Mouse (Mus musculus) stomach, embryonic 14.5 days (tissue): ENCODE measurements around the gene Vps13d. TPM values are rescaled to one million over a fixed set of nuclear protein-coding genes. Genes with fewer than 3 reads are reported as not detected.

ENCODE experiments used
- ATAC-seq: fragments of 200-750 bp; cut with Nextera tagmentation; 2 replicates; pipeline ENCODE4 v1.8.0; 2017; ENCODE audit warnings: low read depth, moderate TSS enrichment; ENCODE audit not compliant: insufficient number of reproducible peaks, insufficient read depth, low FRiP score
- H3K27ac ChIP-seq: fragments of 300-500 bp; sonication (generic); 2 replicates; pipeline ENCODE4 v1.5.1; 2014; ENCODE audit warnings: mild to moderate bottlenecking, low read length, moderate library complexity, mixed read lengths
- H3K27me3 ChIP-seq: fragments of 300-500 bp; sonication (generic); 2 replicates; pipeline ENCODE4 v1.6.1; 2014; ENCODE audit warnings: low read length, control low read depth, mixed read lengths; ENCODE audit not compliant: control insufficient read depth, insufficient read depth
- H3K36me3 ChIP-seq: fragments of 300-500 bp; sonication (generic); 2 replicates; pipeline ENCODE4 v1.6.1; 2014; ENCODE audit warnings: mild to moderate bottlenecking, control low read depth, low read length, moderate library complexity, mixed read lengths; ENCODE audit not compliant: control insufficient read depth, insufficient read depth
- H3K4me1 ChIP-seq: fragments of 300-500 bp; sonication (generic); 2 replicates; pipeline ENCODE4 v1.6.1; 2014; ENCODE audit warnings: low read length, control low read depth, mixed read lengths; ENCODE audit not compliant: control insufficient read depth, insufficient read depth
- H3K4me2 ChIP-seq: fragments of 300-500 bp; sonication (generic); replicated peaks from 2 replicates; pipeline ENCODE4 v1.6.1; 2014; ENCODE audit warnings: low read depth, low read length, control low read depth
- H3K4me3 ChIP-seq: fragments of 300-500 bp; sonication (generic); 2 replicates; pipeline ENCODE4 v1.5.1; 2014; ENCODE audit warnings: low read depth, low read length, control low read depth
- H3K9ac ChIP-seq: fragments of 300-500 bp; sonication (generic); replicated peaks from 2 replicates; pipeline ENCODE4 v1.6.1; 2014; ENCODE audit warnings: low read depth, mild to moderate bottlenecking, control low read depth, low read length, moderate library complexity, mixed read lengths
- H3K9me3 ChIP-seq: fragments of 300-500 bp; sonication (generic); 2 replicates; pipeline ENCODE4 v1.6.1; 2016; ENCODE audit warnings: low read depth, low read length, control low read depth; ENCODE audit not compliant: control insufficient read depth
- WGBS: fragments of 180-500 bp; shearing (Covaris S2); extraction: QIAGEN DNeasy Blood & Tissue Kit; methylation state at CpG from one replicate; pipeline ENCODE4 v1.1.7; 2014; 5-methylcytosine and 5-hydroxymethylcytosine counted together
- polyA plus RNA-seq: library from polyadenylated mRNA; unstranded; fragments of >200 nt; fragmentation: Nextera tagmentation; extraction: Ambion mirVana; gene quantifications from 2 replicates; pipeline ENCODE4 v1.2.1, GENCODE M21; 2014

Gene Vps13d
- polyA plus RNA-seq, 1 experiment from 2014 or later: 15.0 TPM

DNA sequence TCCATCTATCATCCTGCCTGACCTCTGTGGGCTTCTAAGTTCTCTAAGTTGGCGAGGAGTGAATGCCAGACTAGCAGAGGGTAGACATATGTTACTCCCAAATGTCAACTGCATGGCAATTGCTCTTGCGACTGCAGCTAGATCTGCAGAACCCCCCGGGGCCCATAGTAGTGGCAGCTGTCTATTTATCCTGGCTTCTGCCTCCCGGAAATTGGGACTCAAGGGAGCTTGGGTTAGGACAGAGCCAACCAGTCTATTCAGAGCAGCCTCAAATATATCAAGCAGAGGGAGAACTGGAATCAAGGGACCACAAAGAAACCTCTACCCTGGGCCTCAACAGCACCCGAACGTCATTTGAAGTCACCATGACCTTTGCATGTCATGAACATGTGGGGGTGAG lies 22.2 kb upstream of the Vps13d start:
- Histone ChIP-seq H3K4me1 (0 out of 2 replicates have a peak, but pooled peaks cover 3% of the 10 kb centered on the region), H3K4me2 (no peak overlapping the region), H3K4me3 (no peak overlapping the region), H3K27ac (no peak overlapping the region), H3K9ac (no peak overlapping the region), H3K9me3 (no peaks in the 10 kb centered on the region), H3K36me3 (no peaks in the 10 kb centered on the region), H3K27me3 (no peaks in the 10 kb centered on the region)
- ATAC-seq: no peak
- 86% methylated on average over 6 of the region's 6 CpGs for WGBS

DNA sequence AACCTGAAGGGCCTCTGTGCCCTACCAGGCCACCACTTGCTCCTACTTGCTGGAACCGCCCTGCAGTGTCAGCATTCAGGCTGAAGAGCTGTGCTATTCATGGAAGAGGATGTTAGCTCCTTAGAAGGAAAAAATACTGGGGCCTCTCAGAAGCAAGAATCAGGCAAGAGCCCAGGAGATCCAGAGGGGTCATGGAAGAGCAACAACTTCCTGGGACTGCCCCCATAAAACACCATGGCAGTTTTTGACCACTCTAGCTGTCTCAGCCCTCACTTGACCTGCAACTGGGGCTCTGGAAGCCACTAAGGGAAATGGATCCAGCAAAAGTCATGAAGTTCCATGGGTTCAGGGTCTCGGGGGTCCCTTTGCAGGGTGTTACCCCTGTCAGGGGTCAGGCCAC lies 20.6 kb upstream of the Vps13d start:
- Histone ChIP-seq H3K27ac (no peak overlapping the region), H3K27me3 (no peaks in the 10 kb centered on the region), H3K4me3 (no peak overlapping the region), H3K4me1 (0 out of 2 replicates have a peak, but pooled peaks cover 3% of the 10 kb centered on the region), H3K9ac (no peak overlapping the region), H3K4me2 (no peak overlapping the region), H3K36me3 (no peaks in the 10 kb centered on the region), H3K9me3 (no peaks in the 10 kb centered on the region)
- WGBS: 88% methylated on average over 2 of the region's 2 CpGs
- no peak for ATAC-seq

DNA sequence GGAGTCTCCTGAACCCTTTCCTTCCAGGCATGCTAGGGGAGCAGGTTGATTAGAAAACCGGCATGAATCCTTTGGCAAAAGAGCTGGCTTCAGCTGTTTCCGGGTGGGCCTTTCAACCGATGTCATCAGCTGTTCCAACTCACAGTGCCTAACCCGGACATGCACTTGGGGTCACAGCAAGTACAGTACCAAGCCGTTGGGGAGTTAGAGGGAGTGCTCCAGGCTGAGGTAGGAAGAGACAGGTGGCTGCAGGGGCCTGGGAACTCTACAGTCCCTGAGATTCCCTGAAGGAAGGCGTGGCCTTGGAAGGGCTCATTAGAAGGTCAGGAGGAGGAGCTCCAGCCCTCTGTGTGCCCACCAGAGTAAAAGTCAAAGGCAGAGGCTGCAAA lies 20.0 kb upstream of the Vps13d start:
- 36% methylated on average over 6 of the region's 6 CpGs for WGBS
- Histone ChIP-seq H3K9me3 (no peaks in the 10 kb centered on the region), H3K4me2 (no peak overlapping the region), H3K4me3 (no peak overlapping the region), H3K36me3 (no peaks in the 10 kb centered on the region), H3K27ac (no peak overlapping the region), H3K4me1 (0 out of 2 replicates have a peak, but pooled peaks cover 3% of the 10 kb centered on the region), H3K9ac (no peak overlapping the region), H3K27me3 (no peaks in the 10 kb centered on the region)
- peak; percentile 42 for ATAC-seq

DNA sequence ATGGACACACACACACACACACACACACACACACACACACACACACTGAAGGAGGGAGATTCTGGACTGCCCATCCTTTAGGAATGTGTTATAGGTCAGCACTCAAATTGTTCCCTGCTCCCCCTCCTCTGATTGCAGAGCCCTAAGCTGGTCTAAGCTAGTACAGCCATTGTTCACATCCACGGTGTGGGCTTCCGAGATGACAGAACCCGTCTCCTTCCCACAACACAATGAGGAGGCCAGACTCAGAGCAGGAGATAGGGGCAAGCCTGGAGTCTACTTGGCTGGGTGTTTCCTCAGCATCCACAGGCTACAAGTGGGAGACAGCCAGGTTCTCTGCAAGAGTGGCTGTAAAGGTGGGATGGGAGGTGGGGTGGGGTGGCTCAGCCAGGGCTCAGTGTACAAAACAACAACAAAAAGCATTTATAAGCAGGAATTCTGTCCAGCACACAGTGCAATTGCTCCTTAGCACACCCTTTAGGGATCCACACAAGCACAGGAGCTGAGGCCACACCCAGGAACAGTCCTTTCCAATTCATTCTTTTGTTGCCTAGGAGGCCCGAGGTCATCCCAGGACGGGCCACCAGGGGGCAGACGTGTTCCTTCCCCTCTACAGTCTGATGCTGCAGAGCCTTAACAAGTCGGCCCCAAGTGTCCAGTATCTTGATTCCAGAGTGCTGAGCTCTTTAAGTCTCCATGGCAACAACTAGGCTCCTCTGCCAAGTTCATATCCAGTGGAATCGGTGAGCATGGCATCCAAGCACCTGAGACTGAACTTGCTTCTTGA lies 19.4 kb upstream of the Vps13d start:
- no peaks in the 10 kb centered on the region for H3K36me3 ChIP-seq
- H3K27ac ChIP-seq: no peak overlapping the region
- no peaks in the 10 kb centered on the region for H3K27me3 ChIP-seq
- H3K4me2 ChIP-seq: no peak overlapping the region
- H3K4me3 ChIP-seq: no peak overlapping the region
- 37% methylated on average over 8 of the region's 8 CpGs for WGBS
- H3K9me3 ChIP-seq: no peaks in the 10 kb centered on the region
- no peak overlapping the region for H3K9ac ChIP-seq
- 0 out of 2 replicates have a peak, but pooled peaks cover 3% of the 10 kb centered on the region for H3K4me1 ChIP-seq
- peak; percentile 85 for ATAC-seq

DNA sequence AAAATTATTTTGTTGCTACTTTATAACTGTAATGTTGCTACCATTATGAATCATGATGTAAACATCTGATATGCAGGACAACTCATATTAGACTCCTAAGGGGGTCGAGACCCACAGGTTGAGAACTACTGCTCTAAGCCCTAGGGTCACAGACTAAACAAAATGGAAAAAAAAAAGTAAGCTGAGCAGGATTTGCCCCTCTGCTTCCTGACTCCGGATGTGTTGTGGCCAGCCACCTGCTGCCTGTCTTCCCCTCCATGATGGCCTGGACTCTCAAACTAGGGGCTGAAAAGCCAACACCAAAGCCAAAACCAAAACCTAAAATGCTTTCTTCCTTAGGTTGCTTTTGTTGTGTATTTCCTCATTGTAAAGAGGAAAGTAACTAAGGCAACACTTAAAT lies 16.3 kb upstream of the Vps13d start:
- H3K9ac ChIP-seq: no peak overlapping the region
- H3K27me3 ChIP-seq: no peaks in the 10 kb centered on the region
- WGBS: 63% methylated on average over 2 of the region's 2 CpGs
- H3K9me3 ChIP-seq: no peaks in the 10 kb centered on the region
- no peaks in the 10 kb centered on the region for H3K36me3 ChIP-seq
- H3K4me2 ChIP-seq: no peak overlapping the region
- H3K27ac ChIP-seq: no peak overlapping the region
- 0 out of 2 replicates have a peak, but pooled peaks cover 3% of the 10 kb centered on the region for H3K4me1 ChIP-seq
- ATAC-seq: no peak
- H3K4me3 ChIP-seq: no peak overlapping the region

DNA sequence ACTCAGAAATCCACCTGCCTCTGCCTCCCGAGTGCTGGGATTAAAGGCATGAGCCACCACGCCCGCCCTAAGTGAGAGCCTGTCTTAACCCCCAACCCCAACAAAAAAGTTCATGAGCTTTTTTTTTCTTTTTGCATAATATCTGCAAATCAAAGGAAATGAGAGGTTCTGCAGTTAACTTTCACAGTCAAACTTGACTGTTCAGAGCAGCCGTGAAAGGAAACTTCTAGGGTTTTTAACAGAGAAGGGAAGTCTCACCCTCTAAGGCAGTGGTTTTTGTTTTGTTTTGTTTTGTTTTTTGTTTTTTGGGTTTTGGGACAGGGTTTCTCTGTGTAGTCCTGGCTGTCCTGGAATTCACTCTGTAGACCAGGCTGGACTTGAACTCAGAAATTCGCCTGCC lies 15.8 kb upstream of the Vps13d start:
- 94% methylated on average over 5 of the region's 5 CpGs for WGBS
- Histone ChIP-seq H3K4me3 (no peak overlapping the region), H3K9ac (no peak overlapping the region)

DNA sequence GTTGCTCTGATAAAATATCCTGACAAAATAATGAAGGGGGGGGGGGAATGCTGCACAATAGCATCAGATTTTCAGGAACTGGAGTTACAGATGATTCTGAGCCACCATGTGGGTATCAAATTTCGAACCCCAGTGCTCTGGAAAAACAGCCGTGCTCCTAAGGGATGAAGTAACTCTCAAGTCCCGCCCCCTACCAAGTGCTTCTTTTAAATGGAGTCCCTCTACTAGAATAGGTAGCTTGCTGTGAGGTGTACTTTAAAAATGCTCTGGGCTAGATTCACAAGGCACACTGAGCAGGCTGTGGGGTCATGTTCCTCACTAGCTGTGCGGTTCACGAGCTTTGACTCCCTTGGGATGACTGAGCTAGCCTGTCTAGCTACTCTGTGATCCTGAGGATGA lies 14.9 kb upstream of the Vps13d start:
- H3K4me2 ChIP-seq: no peak overlapping the region
- no peak overlapping the region for H3K27ac ChIP-seq
- no peaks in the 10 kb centered on the region for H3K9me3 ChIP-seq
- WGBS: 41% methylated on average over 5 of the region's 5 CpGs
- H3K9ac ChIP-seq: no peak overlapping the region
- no peaks in the 10 kb centered on the region for H3K27me3 ChIP-seq
- ATAC-seq: no peak
- no peaks in the 10 kb centered on the region for H3K36me3 ChIP-seq
- no peak overlapping the region for H3K4me3 ChIP-seq
- 0 out of 2 replicates have a peak, but pooled peaks cover 3% of the 10 kb centered on the region for H3K4me1 ChIP-seq

More for the DNA sequence above, 15.8 kb upstream of the Vps13d start:
- Histone ChIP-seq H3K27ac (no peak overlapping the region), H3K36me3 (no peaks in the 10 kb centered on the region), H3K4me1 (0 out of 2 replicates have a peak, but pooled peaks cover 3% of the 10 kb centered on the region), H3K27me3 (no peaks in the 10 kb centered on the region), H3K9me3 (no peaks in the 10 kb centered on the region), H3K4me2 (no peak overlapping the region)
- ATAC-seq: no peak

DNA sequence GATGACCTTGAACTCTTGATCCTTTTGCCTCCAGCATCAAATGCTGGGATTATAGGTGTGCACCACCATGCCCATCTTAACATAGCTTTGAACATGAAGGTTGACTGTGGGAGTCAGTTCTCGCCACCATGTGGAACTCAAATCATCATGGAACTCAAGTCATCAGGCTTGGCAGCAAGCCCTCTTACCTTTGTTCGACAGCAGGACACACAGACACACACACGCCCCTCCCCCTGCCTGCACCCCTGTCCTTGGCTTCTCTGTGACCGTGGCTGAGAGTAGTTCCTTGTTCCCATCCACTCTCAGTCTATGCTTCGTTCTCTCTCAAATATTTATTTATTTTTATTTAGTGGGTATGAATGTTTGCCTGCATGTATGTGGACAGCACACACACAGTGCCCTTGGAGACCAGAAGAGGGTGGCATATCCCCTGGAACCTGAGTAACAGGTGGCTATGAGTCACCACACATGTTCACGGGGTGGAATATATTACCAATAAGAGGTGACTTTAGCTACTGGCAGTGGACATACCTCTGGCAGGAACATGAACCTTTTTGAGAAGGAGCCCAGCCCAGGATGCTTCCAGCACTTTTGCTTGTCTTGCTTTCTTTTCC lies 14.4 kb upstream of the Vps13d start:
- Histone ChIP-seq H3K27me3 (no peaks in the 10 kb centered on the region), H3K4me1 (no peaks in the 10 kb centered on the region), H3K9me3 (no peaks in the 10 kb centered on the region), H3K4me3 (no peak overlapping the region), H3K27ac (no peak overlapping the region), H3K36me3 (no peaks in the 10 kb centered on the region), H3K9ac (no peak overlapping the region), H3K4me2 (no peak overlapping the region)
- ATAC-seq: no peak
- 75% methylated on average over 6 of the region's 6 CpGs for WGBS
